Mouse (Mus musculus) left cerebral cortex, postnatal 25 days (tissue): ENCODE measurements around the gene Thsd7b. TPM values are rescaled to one million over a fixed set of nuclear protein-coding genes. Genes with fewer than 3 reads are reported as not detected.
A peak's percentile ranks its signal among the peaks of the same experiment; 100 is the strongest.
"Not testable (repeated sequence)": the region's sequence is repeated elsewhere in the genome, so short reads cannot be mapped to it uniquely, and the experiment has no call there.

Experiments
- DNase-seq, 2 experiments: peaks; one replicate each; pipeline ENCODE4 v3.0.0; 2022; ENCODE audit warnings: low spot score in 2 of 2, mixed read lengths in 1 of 2
- intact Hi-C: fragments of 180-260 bp; cut with DNase I; formaldehyde crosslinking; loops from one replicate; pipeline ENCODE4 v1.15.1; 2025
- total RNA-seq, 2 experiments: library from RNA; stranded (reverse); gene quantifications; 2 replicates each; pipeline ENCODE4 v1.2.3; 2021

Gene Thsd7b
- total RNA-seq, 2 experiments from 2014 or later: 7.9 to 9.4 TPM

DNA sequence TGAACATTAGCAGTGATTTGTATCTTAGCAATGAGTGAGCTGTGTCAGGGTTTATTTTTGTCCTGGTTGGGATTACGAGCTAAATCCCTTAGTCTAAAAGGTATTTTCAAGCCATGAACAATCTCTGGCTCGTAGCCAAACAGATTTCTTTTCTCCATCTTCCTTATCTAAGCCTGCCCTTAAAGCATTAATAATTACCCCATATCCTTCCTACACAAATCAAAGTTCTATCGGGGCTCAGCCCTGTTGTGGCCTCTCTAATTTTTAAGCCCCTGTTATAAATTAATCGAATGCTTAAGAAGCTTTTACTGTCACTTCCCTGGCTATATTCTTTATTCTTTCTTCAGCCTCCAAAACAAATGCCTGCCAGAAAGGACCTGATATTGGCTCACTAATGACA is 506.4 kb downstream of the Thsd7b start:
- intact Hi-C loops: no loop called here

DNA sequence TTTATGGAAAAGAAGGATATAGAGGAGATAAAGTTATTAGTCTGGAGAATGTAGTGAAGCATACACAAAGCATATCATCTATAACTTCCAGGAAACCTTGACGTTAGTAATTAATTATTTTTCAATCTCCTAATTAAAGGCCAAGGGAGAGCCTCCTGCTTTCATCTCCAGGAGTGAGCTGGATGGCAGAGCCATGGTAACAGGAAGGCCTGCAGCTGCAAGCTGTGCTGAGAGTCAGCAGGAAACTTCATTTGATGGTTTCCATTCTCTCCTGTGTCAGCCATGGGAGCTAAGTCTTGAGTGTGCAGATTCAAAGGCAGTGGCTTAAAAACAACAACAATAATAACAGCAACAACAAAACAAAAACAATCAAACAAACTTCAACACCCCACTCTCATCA is 507.5 kb downstream of the Thsd7b start:
- intact Hi-C loops: no loop called here
- DNase-seq: no peak

More for the DNA sequence above, 506.4 kb downstream of the Thsd7b start:
- no peak for DNase-seq

DNA sequence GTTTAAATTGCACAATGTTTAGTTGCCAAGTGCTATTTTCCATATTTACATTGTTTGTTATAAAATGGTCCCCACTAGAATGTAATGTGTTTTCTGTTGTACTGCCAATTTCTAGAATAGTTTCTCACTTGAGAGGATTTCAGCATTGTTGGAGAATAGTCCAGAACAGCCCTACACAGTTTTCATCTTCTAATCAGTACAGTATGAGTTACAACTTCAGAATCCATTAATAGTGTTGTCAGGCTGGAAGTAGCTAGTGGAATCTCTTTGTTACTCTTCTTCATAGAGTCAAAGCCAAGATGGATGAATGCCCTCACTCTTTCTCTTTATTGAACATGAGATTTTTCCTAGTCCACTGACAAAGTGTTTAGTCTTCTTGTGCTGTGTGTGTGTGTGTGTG is 525.4 kb downstream of the Thsd7b start:
- DNase-seq: no peak
- intact Hi-C loops: no loop called here

DNA sequence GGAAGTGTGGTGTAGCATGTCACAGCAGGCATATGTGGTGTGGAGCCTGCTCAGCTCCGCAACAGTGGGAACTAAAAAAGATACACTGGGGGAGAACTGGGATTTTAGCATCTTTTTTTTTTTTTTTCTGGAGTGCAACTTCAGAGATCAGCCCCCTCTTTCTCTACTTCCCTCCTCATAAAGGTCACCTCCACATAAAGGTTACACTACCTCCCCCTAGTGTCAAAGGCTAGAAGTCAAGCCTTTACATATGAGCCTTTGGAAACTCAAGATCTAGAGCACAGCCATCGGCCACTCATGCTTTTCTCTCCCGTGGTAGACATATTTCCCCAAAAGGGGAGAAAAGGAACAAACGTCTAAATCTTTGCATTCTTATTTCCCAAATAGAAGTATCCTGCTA is 553.8 kb downstream of the Thsd7b start:
- intact Hi-C loops: no loop called here
- DNase-seq: no peak

DNA sequence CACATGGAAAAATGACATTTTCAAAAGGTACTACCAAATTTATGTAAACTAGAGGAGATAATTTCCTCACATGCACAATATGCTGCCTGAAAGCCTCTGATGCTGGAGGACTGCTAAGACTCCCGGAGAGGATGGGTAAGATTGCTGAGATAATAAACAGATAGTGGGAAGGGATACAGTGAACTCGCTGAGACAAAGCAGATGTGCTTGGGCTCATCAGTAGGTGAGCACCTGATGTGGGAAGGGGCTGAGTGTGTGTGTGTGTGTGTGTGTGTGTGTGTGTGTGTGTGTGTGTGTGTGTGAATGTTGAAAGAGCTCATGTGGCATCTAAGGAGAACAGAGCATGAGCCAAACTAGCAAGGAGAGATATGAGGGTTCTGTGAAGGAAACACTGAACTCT is 564.2 kb downstream of the Thsd7b start:
- DNase-seq: no peak
- intact Hi-C loops: no loop called here

DNA sequence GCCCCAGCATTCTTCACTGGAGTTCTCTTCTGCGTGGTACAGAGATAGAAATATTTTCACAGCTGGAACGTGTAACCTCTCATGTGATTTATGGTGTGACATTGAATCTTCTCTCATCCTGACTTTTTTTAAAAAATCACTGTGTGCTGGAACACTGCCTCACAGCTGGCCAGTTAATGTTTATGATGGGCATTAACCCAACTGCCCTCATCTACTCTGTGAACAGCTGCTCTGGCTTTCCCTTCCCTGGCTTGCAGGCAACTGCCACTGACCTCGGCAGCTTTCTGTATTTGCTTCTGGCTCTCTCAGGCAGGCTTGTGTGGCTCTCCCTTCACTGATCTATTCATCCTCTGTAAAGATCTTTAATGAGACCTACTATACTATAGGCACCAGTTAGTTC is 564.7 kb downstream of the Thsd7b start:
- DNase-seq: no peak
- intact Hi-C loops: no loop called here

DNA sequence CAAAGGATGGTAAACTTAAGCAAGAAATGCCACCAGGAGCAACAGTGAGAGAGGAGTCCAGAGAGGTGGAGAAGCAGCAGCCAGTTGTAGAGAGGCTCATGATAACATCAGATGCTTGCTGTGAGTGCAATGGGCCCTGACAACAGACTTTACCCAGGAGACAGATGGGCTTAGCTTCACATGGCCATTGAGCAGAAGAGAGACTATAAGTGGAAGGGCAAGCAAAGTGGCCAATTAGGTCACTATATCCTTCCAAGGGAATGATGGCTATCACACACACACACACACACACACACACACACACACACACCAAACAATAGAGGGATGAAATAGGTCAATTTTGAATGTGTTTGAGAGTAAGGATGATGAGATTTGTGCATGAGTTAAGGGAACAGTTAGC is 565.4 kb downstream of the Thsd7b start:
- no peak for DNase-seq
- intact Hi-C loops: no loop called here

DNA sequence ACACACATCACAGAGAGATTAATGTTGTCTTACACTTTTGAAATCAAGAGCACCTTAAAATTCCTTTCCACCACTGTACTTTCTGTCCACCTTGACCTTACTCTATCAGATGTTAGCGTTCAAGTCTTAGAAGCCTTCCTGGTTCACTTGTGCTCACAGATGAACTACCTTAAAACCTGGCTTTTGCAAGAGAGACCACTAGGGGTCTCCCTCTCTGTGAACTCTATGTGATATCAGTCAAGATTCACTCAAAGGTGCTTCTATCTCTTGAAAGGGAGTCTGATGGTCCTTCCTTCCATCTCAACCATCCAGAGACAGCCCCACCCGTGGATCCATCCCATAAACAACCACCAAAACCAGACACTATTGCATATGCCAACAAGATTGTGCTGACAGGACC is 570.3 kb downstream of the Thsd7b start:
- no peak for DNase-seq
- intact Hi-C loops: loop anchor here (10.0 kb wide), 1 partner anchor 351 kb away; no protein-coding TSS in a partner anchor

DNA sequence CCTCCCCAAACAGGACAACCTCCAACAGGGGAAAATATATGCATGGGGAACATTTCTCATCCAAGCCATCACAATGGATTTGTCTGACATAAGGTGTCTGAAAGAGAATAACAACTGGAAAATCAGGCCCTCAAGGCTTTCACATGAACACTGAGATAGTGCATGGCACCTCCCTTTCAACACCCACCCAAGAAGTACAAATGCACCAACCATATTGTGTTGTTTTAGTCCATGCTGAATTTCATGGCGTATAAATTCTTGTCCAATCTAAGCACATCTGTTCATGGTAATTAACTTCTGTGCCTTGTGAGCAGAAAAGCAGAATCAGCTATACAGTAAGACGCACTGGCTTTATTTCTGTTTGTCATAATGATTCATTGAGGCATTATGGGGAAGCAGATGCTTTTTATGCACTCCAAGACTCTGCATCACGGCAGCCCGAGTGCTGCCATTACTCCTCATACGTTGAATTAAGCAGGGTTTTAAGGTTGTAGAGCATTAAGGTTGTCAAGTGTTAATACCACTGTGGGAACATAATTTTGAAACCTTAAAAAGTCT is 577.0 kb downstream of the Thsd7b start:
- DNase-seq: no peak
- intact Hi-C loops: no loop called here

DNA sequence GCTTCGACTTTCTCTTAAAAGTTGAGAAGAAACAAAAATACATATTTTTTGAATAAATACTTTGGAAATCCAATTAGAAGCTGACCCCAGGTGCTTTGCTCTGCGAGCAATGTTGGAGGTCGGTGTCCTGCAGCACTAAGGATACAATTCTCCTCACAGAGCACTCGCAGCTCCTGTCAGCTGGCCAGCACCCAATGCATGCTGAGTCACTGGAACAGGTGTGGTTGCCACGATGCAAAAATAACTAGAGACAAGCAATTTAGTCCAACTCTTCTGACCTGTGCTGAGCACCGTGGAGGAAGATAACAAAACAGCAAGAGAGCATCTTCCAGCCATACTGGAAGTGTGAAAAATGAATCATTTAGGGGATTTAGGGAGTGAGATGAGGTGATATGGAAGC is 594.6 kb downstream of the Thsd7b start:
- DNase-seq: peak in 1 of 2 experiments; percentile 8
- intact Hi-C loops: no loop called here

DNA sequence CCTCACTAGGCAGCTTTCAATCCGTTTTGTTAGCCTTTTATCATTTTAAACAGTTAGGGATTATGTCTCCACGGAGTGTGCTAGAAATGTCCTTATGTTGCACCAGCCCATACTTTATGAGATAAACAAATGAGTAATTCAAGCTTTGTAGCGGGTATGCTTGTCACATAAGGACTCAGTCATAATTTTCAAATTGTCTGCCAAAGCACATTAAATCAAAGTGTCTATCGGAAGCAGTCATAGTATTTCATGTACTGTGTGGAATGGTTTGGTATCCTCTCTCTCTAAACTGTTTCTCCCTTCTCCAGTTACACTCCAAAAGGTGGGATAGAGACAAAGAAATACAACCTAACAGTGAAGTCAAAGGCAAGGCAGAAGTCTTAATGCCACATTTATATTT is 601.3 kb downstream of the Thsd7b start:
- intact Hi-C loops: no loop called here
- no peak for DNase-seq

DNA sequence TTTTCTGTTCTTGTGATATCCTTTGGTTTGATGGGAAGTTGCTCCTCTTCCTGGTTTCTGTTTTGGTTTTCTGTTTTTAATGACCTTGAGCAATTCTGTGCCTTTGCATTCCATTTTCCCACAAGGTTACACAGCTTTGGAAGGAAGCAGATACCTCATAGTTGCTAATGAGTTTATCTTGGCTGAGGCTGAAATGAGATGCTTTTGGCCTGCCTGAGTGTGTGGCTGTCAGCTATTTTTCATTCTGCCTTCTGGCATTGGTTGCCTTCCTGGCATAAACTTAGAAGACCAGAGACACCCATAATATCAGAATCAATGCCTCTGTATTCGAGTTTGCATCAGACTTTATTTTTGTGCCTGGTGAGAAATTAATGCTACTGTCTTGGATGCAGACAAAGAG is 614.8 kb downstream of the Thsd7b start:
- DNase-seq: no peak
- intact Hi-C loops: no loop called here

DNA sequence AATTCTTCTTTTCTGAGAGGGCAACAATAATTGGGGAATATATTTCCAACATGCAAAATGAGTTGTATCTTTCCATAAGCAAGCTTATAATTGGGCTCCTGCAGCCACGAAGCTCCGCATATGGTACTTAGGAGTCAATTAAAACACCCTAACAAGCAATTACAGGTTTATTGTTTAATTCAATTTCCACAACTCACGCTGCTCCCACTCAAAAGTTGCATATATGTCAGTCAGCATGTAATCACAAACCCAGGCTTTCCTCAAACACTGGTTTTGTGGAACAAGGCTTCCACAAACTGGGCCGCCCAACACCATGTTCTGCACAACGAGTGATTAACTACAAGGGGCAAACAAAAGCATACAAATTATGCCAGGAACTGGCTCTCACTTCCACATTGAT is 625.0 kb downstream of the Thsd7b start:
- DNase-seq: no peak
- intact Hi-C loops: no loop called here

DNA sequence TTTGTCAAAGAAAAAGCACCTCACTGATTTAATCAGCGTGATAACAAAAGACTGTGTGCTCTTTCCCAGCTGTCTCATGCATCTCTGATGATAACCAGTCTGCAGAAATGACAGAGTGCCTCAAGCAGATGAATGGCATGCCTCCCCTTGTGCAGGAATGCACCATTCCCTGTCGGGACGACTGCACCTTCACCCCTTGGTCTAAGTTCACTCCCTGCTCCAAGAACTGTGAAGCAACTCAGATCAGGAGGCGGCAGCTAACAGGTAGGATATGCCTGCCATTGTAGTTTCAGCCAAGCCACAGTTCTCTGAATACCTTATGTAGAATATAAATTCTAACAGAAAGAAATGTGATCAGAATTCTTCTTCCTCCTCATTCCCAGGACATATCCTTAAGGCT is 642.4 kb downstream of the Thsd7b start:
- DNase-seq: no peak
- intact Hi-C loops: no loop called here

DNA sequence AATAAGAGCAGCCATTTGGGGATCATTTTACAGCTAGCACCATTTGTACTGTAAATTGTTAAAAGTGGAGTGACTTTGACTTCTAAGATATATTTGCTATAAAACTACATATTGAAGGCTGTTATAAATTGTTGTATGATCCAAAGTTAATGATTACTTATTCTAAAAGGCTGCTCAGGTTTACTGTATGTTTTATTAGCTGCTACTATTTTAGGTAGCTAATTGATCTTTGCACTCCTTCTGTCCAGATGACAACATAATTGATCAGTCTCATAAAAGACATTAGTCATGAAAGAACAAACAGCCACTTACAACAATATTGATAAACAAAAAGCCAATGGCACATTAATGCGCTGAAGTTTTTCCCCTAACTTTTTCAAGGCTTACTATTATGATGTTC is 644.5 kb downstream of the Thsd7b start:
- intact Hi-C loops: no loop called here
- DNase-seq: no peak

DNA sequence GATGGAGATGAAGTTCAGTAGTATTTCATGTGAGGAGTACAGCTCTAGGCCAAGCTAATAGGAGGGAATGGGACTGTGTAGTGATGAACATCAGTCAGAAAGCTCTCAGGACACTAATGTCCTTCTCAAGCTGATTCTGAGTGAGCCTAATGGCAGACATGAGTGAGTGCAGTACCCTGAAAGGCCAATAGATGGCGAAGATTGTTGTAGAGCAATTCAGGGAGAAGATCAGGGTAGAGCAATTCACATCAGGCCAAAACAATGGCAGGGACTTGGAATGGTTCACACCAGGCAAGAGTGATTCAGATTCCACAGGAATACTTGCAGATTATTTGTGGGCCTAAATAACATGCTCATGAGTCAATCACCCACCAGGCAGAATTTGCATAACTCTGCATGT is 646.3 kb downstream of the Thsd7b start:
- intact Hi-C loops: no loop called here

DNA sequence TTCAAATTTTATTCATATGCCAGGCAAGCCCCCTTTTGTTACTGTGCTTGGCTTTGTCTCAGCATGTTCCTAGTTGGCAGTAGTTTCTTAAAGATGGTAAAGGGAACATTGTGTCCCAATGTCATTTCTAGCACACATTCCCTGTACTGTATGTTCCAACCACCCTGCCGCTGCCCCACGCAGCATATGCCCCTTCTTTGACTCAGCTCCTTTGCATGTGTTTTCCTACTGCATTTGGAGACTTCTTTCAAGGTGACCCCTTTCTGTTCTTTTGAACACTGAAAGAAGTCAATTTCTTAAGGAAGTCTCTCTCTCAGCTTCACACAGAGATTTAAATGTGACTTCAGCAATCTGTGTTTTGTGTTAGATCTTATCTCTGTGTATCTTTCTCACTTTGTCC is 657.9 kb downstream of the Thsd7b start:
- intact Hi-C loops: no loop called here
- DNase-seq: peak in 1 of 2 experiments; percentile 55

More for the DNA sequence above, 646.3 kb downstream of the Thsd7b start:
- no peak for DNase-seq

DNA sequence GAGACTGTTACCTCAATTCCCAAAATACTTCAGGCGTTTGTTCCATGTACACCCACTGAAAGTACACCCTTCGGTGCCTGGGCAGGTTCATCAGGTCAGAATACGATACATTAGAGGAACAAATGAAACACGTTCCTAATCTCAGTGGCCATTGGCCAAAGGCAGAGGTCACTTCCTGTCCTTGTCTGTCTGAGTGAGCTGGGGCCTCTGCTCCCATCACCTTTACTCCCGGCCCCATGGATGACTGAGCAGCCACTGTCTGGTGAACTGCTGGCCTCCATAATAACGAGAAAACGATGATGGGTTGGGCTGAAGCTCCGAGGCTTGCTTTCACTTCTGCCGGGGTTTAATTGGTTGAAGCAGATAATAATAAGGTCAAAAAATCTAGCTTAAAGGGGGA is 670.0 kb downstream of the Thsd7b start:
- DNase-seq: no peak
- intact Hi-C loops: no loop called here

DNA sequence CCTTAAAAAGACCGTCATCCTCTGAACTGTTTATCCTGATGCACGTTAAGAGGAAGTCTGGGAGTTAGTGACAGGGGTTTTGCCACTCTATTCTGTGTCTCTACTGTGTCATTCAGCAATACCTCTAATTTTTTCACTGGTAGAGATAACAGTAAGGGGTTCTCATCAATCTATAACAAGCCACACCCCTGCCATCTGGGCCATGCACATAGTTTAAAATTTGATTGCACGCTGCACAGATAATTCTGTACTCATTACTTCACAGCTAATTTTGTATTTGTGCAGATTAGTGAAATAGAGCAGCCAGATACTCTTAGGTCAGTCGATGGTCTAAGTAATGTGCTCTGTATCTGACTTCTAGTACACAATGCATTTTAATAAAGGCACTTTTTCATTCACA is 673.9 kb downstream of the Thsd7b start:
- intact Hi-C loops: no loop called here
- DNase-seq: no peak

DNA sequence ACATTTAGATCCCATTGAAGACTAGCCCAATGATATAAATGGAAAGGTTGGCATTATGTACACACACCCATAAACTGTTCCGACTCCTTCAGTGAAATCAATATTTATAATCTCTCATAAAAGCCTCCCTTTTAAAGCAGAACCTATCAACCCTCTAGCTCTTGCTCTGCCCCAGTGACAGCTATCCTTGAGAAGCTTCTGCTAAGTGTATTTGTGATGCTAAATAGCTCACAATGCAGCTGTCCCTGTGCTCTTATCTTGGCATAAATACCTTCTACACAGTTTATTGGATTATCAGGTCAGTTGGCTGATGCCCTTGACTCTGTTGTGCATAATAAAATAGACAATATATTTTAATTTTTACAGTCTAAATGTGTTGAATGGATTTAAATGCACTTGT is 682.4 kb downstream of the Thsd7b start:
- intact Hi-C loops: no loop called here
- no peak for DNase-seq

DNA sequence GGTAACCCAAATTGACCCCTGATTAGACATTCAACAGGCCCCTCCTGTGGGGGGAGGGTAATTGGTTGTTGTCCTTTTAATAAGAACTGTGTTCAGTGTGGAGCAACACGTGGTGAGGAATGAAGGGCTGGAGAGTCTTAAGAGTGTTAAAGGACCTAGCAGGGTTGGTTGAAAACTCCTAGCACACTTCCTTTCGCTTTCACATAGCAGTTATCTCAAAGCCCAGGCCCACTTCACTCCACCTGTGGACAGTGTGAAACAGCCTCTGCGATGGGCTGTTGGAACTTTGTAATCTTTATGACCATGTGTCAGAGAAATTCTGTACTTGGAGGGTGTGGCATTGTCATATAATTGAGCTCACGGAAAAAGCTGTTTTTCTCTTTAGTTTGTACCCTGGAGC is 683.5 kb downstream of the Thsd7b start:
- intact Hi-C loops: no loop called here
- no peak for DNase-seq

DNA sequence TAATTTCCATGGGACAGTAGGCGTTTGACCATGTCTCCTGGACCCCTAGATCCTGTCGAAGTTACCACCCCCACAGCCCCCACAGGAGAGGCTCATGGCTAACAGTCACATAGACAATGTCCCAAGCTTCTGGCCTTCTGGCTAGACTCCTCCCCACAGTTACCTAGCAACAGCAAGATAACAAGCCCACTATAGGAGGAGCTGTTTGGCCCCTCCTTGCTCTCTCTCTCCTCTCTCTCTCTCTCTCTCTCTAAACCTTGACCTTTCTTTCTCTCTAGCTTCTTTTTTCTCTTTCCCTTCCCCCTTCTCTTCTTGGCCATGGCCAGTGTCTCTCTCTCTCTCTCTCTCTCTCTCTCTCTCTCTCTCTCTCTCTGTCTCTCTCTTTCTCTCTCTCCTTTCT is 686.2 kb downstream of the Thsd7b start:
- intact Hi-C loops, DNase-seq: not testable (repeated sequence)
